Mouse (Mus musculus): ENCODE results near the gene Cog7. TPM values are rescaled to one million over a fixed set of nuclear protein-coding genes. Genes with fewer than 3 reads are reported as not detected.

The Cog7 gene
- polyA plus RNA-seq, 1 experiment = 29.7 TPM

DNA sequence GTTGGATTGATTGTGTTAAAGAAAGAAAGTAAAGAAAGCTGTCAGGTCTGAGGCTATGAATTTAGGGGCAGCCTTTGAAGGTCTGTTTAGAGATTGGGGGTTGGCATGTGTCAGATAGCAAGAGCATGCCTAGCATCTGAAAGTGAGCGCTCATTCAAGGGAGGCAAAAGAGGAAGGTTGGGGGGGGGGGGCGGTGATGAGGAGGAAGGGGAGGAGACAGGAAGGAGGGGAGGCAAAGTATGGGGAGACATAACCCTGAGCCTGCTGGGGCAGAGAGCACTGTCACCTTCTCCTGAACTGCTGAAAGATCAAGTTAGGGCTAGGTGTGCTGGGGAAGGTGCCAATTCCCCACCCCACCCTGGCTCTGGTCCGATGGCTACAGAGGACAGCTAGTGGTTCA lies 109.9 kb downstream of the Cog7 start:
- no peak overlapping the region for H3K4me3 ChIP-seq (replicated peaks; ENCODE audit: extremely low read depth, low read depth, low read length)
- 45% methylated on average over 2 of the region's 3 CpGs for WGBS

DNA sequence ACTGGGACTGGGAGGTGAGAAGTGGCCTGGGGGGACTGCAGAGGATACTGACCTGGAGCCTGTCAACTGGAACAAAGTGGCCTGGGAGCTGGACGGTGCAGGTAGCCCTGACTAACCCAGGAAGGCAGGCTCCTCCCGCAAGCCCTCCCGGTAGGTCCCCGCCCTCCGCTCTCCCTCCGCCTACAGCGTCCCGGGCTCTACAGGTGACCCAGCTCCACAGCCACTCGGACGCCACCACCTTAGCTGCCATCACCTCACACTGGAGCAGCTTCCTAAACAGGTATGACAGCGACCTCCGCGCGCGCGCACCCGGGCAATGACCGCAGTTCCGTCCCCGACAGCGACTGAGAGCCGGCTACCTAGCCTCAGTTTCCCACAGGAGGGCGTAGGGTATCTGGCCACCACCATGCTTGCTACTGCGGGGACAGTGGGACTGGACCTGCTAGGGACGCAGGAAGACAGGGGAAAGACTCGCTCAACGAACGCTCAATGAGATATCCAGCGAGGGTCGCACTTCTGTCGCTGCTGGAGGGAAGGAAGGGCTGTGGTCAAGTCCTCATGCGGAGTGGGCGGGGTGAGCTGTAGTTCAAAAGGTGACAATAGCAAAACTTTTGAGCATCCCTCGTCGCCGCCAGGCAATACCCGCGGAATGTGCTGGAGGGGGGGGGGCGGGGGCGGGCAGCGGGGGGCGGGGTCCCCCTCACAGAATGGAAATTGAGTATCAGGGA lies 116.5 kb downstream of the Cog7 start, which contains the start of gene Scnn1b:
TSS of gene Scnn1b (plus strand) at position 181 of the 728 bp plus-strand sequence.
- TF ChIP-seq POLR2A (IDR thresholded peaks at IDR 0.05; ENCODE audit: borderline replicate concordance, extremely low read depth, low read depth, low read length) (0 out of 2 replicates have a peak, but pooled peaks have one; percentile 45), CTCF (IDR thresholded peaks at IDR 0.05; ENCODE audit: insufficient read depth, low read length) (no peak)
- DNase-seq = peak; percentile 60
- WGBS = 4% methylated on average over 34 of the region's 42 CpGs
- Histone ChIP-seq H3K4me3 (replicated peaks; ENCODE audit: extremely low read depth, low read depth, low read length) (peak within 1 kb of the TSS; percentile 55), H3K4me1 (ENCODE audit: control insufficient read depth, insufficient read depth, low read length) (no peaks in the 10 kb centered on the region; the same call in 1 of the 2 replicates)

More for the DNA sequence above, 109.9 kb downstream of the Cog7 start:
- H3K4me1 ChIP-seq (ENCODE audit: control insufficient read depth, insufficient read depth, low read length) = no peaks in the 10 kb centered on the region
- TF ChIP-seq CTCF (IDR thresholded peaks at IDR 0.05; ENCODE audit: insufficient read depth, low read length) = no peak
- TF ChIP-seq POLR2A (IDR thresholded peaks at IDR 0.05; ENCODE audit: borderline replicate concordance, extremely low read depth, low read depth, low read length) = no peak
- DNase-seq = no peak

DNA sequence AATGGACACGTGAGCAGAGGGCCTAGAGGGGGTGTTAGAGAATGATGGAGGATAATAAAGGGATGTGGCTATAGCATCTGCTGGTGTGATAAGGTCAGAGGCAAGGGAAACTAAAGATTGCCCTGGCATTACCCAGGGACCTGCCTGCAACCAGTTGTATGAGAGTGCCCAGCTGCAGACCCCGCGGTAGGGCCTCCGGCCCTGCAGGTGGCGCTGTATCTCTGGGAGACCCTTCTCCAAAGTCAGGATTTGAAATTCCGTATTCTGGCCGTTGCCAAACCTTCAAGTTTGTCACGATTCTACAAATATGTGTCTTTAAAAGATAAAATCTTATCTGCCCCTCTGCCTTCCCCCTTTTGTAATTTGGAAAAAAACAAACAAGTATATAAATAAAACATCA lies 122.6 kb downstream of the Cog7 start:
- DNase-seq = no peak
- Histone ChIP-seq H3K4me3 (replicated peaks; ENCODE audit: extremely low read depth, low read depth, low read length) (no peak overlapping the region), H3K4me1 (ENCODE audit: control insufficient read depth, insufficient read depth, low read length) (no peaks in the 10 kb centered on the region)
- 75% methylated on average over 8 of the region's 8 CpGs for WGBS
- TF ChIP-seq POLR2A (IDR thresholded peaks at IDR 0.05; ENCODE audit: borderline replicate concordance, extremely low read depth, low read depth, low read length) = no peak
- no peak for TF ChIP-seq CTCF (IDR thresholded peaks at IDR 0.05; ENCODE audit: insufficient read depth, low read length)

DNA sequence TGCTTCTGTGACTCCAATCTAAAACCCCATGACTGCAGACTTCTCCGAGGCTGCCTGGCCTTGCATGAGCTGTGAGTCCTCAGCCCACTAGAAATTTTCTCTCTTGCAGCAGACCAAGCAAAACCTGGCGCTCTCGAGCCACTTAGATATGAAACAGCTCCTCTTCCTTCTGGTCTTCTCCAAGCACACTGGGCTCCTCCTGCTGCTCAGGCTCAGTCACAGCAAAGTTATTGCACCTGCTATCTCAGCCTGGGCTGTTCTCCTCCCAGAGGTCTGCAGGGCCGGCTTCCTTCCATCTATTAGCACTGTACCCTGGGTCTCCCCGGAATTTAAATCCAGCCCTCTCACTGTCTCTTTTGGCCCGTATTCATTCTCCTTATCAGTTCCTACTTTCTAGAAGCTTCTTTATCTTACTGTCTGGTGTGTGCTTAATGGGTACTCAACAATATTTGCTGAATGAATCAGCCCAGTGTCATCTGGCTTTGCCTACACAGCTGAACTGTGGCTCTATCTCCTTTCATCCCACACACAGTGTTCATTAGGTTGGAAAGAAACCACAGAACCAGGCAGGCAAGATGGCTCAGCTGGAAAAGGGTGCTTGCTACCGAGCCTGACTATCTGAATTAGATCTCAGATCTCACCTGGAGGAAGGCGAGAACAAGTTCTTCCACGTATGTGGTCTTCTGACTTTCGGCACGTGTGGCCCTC lies 124.2 kb downstream of the Cog7 start:
- no peak for DNase-seq
- WGBS = 68% methylated on average over 11 of the region's 11 CpGs
- no peak for TF ChIP-seq POLR2A (IDR thresholded peaks at IDR 0.05; ENCODE audit: borderline replicate concordance, extremely low read depth, low read depth, low read length)
- 0 out of 2 replicates have a peak, but pooled peaks have one; percentile 19 for TF ChIP-seq CTCF (IDR thresholded peaks at IDR 0.05; ENCODE audit: insufficient read depth, low read length)
- Histone ChIP-seq H3K4me1 (ENCODE audit: control insufficient read depth, insufficient read depth, low read length) (no peaks in the 10 kb centered on the region), H3K4me3 (replicated peaks; ENCODE audit: extremely low read depth, low read depth, low read length) (no peak overlapping the region)

DNA sequence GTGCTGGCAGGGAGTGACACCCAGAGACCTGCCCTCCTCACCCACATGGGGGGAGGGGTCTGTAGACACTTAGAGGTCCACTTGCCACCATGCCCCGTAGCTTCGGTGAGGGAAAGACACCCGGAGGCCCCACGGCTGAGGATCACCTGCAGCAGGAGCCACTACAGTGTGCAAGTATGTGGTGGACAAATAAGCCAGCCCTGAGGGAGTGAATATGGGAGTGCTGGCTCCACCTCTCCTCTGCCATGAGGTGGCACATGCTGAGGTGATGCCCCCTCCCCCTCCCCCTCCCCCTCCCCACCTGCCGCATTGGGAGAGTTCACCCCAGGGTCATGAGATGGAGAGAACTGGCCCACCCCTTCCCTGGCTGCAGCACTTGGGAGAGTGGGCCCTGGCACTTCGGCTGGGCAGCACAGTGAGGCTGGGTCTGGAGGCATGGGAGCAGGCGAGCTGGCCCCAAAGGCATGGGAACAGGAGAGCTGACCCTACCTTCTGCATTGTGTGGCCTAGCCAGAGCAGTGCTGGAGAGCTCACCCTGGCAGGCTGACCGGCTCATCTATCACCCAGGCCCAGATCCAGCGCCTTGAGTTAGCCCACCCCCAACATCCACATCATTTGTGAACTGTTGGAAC lies 132.9 kb downstream of the Cog7 start:
- DNase-seq = no peak
- 60% methylated on average over 9 of the region's 9 CpGs for WGBS
- H3K4me1 ChIP-seq (ENCODE audit: control insufficient read depth, insufficient read depth, low read length) = no peaks in the 10 kb centered on the region
- TF ChIP-seq POLR2A (IDR thresholded peaks at IDR 0.05; ENCODE audit: borderline replicate concordance, extremely low read depth, low read depth, low read length) (no peak), CTCF (IDR thresholded peaks at IDR 0.05; ENCODE audit: insufficient read depth, low read length) (no peak)
- H3K4me3 ChIP-seq (replicated peaks; ENCODE audit: extremely low read depth, low read depth, low read length) = no peak overlapping the region

DNA sequence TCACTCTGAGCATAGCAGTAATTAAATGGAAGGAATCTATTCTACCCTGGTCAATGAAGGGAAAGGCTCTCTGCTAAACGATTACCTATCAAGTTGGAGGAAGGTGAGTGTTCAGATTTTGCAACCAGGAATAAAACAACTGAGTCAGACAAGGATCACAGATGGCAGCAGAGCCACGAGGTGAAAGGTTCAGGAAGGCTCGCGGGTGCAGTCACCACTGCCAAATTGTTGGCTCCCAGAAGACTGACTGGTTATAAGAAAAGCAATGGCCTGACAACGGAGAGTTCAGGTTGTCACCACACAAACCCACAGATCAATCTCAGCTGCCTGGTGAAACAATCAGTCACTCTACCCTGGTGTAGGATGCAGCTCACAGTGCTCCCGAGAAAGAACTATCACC lies 135.5 kb downstream of the Cog7 start:
- Histone ChIP-seq H3K4me3 (replicated peaks; ENCODE audit: extremely low read depth, low read depth, low read length) (no peak overlapping the region), H3K4me1 (ENCODE audit: control insufficient read depth, insufficient read depth, low read length) (no peaks in the 10 kb centered on the region)
- WGBS = 65% methylated on average over 6 of the region's 6 CpGs
- TF ChIP-seq CTCF (IDR thresholded peaks at IDR 0.05; ENCODE audit: insufficient read depth, low read length) = no peak
- TF ChIP-seq POLR2A (IDR thresholded peaks at IDR 0.05; ENCODE audit: borderline replicate concordance, extremely low read depth, low read depth, low read length) = no peak
- no peak for DNase-seq

DNA sequence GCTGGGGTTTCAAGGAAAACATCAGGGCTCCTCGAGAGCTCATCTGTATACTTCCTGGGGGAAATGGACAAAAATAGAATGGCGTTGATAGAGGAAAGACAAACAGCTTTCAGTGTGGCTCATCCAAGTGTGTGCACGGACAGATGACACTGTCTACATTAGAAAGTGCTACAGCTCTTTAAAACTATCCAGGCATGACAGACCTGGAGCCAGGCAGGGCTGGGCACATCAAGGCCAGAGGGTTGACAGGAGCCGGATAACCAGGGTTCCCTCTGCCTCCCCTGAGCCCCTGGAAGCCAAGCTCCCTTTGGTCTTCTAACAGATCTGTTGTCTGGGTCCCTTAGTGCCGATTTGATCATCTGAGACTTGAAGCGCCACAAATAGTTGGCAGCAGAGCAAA lies 139.3 kb downstream of the Cog7 start:
- WGBS = 42% methylated on average over 6 of the region's 6 CpGs
- no peaks in the 10 kb centered on the region for H3K4me1 ChIP-seq (ENCODE audit: control insufficient read depth, insufficient read depth, low read length)
- TF ChIP-seq CTCF (IDR thresholded peaks at IDR 0.05; ENCODE audit: insufficient read depth, low read length) = no peak
- TF ChIP-seq POLR2A (IDR thresholded peaks at IDR 0.05; ENCODE audit: borderline replicate concordance, extremely low read depth, low read depth, low read length) = no peak
- H3K4me3 ChIP-seq (replicated peaks; ENCODE audit: extremely low read depth, low read depth, low read length) = no peak overlapping the region
- DNase-seq = no peak

DNA sequence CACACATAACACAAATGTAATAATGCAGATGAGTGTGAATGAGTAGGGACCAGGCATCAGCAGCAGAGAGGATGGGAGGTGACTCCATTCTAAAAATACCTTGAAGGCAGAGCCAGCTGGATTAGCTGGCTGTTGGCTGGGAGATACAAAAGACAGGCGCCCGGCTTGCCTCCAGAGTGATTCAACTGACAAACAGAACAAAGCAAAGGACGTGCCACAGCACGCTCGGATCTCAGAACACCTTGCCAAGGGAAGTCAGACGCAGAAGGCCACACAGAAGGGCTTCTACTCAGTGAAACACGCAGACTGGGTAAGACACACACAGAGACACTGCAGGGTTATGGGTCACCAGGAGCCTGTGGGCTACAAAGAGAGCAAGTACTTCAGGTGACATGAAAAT lies 140.7 kb downstream of the Cog7 start:
- DNase-seq = no peak
- 63% methylated on average over 7 of the region's 7 CpGs for WGBS
- TF ChIP-seq POLR2A (IDR thresholded peaks at IDR 0.05; ENCODE audit: borderline replicate concordance, extremely low read depth, low read depth, low read length) (no peak), CTCF (IDR thresholded peaks at IDR 0.05; ENCODE audit: insufficient read depth, low read length) (no peak)

DNA sequence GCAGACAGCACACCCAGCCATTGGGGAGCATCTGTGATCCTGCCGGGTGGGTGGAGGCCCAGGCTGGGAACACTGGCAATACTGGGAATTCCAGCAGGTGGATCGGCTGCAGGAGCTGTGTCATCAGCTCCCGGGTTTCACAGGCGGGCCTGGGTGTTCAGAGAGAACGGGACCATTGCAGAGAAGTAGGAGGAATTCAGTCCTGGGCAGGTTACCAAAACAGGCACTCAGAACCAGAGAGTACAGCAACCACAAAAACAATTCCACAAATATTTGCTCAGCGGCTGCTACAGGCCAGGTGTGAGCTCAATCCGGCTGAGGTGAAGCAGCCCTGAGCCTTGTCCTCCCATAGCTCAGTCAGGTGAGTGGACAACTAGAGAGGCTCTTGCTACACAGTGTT lies 144.7 kb downstream of the Cog7 start:
- peaks cover 5% of the 10 kb centered on the region; the same call in 1 of the 2 replicates for H3K4me1 ChIP-seq (ENCODE audit: control insufficient read depth, insufficient read depth, low read length)
- TF ChIP-seq CTCF (IDR thresholded peaks at IDR 0.05; ENCODE audit: insufficient read depth, low read length) = no peak
- TF ChIP-seq POLR2A (IDR thresholded peaks at IDR 0.05; ENCODE audit: borderline replicate concordance, extremely low read depth, low read depth, low read length) = no peak
- WGBS = 71% methylated on average over 7 of the region's 7 CpGs
- peak; percentile 77 for DNase-seq
- H3K4me3 ChIP-seq (replicated peaks; ENCODE audit: extremely low read depth, low read depth, low read length) = no peak overlapping the region

More for the DNA sequence above, 140.7 kb downstream of the Cog7 start:
- H3K4me1 ChIP-seq (ENCODE audit: control insufficient read depth, insufficient read depth, low read length) = peaks cover 3% of the 10 kb centered on the region; the same call in 1 of the 2 replicates
- H3K4me3 ChIP-seq (replicated peaks; ENCODE audit: extremely low read depth, low read depth, low read length) = no peak overlapping the region
